Mouse (Mus musculus) CD4-positive naive resting alpha-beta T cell, adult 76 days (primary cell): ENCODE measurements around the gene Dynlrb2. TPM values are rescaled to one million over a fixed set of nuclear protein-coding genes. Genes with fewer than 3 reads are reported as not detected.

Source experiments
- total RNA-seq: library from RNA; stranded (reverse); gene quantifications from one replicate; pipeline ENCODE4 v1.2.4, GENCODE M21; 2023

The Dynlrb2 gene
- total RNA-seq = not detected

GRCm38 (mm10) chr8:116504477-116505120 lies at the start of gene Dynlrb2:
Dynlrb2 (plus strand) TSS chr8:116504974.

Other genes starting within 250 kb of the Dynlrb2 start
- 14.3 TPM for gene Cdyl2, start 228.0 kb downstream of the Dynlrb2 start, total RNA-seq